Mouse (Mus musculus): ENCODE data around the gene Lgr6.

Lgr6 gene

GRCm38 (mm10) chr1:135020970-135021369 is 84.1 kb downstream of the Lgr6 start:
- no peak for DNase-seq (ENCODE audit: low read depth, low spot score)
- no peaks in the 10 kb centered on the region for H3K36me3 ChIP-seq (ENCODE audit: control insufficient read depth, insufficient read depth, low read length, poor library complexity, severe bottlenecking)
- H3K27me3 ChIP-seq (ENCODE audit: control insufficient read depth, insufficient read depth, low read length, poor library complexity, severe bottlenecking): no peaks in the 10 kb centered on the region

GRCm38 (mm10) chr1:135020281-135020940 is 84.7 kb downstream of the Lgr6 start:
- DNase-seq (ENCODE audit: low read depth, low spot score): no peak
- no peaks in the 10 kb centered on the region for H3K36me3 ChIP-seq (ENCODE audit: control insufficient read depth, insufficient read depth, low read length, poor library complexity, severe bottlenecking)
- no peaks in the 10 kb centered on the region for H3K27me3 ChIP-seq (ENCODE audit: control insufficient read depth, insufficient read depth, low read length, poor library complexity, severe bottlenecking)

- Histone ChIP-seq H3K27me3 (ENCODE audit: control insufficient read depth, insufficient read depth, low read length, poor library complexity, severe bottlenecking) (no peaks in the 10 kb centered on the region), H3K36me3 (ENCODE audit: control insufficient read depth, insufficient read depth, low read length, poor library complexity, severe bottlenecking) (no peaks in the 10 kb centered on the region)
- DNase-seq (ENCODE audit: low read depth, low spot score): no peak
Measured at GRCm38 (mm10) chr1:135019775-135020167, 85.3 kb downstream of the Lgr6 start.

GRCm38 (mm10) chr1:135019087-135019774 is 85.8 kb downstream of the Lgr6 start:
- peak; percentile 8 for DNase-seq (ENCODE audit: low read depth, low spot score)

GRCm38 (mm10) chr1:135017656-135018015 is 87.4 kb downstream of the Lgr6 start:
- H3K36me3 ChIP-seq (ENCODE audit: control insufficient read depth, insufficient read depth, low read length, poor library complexity, severe bottlenecking): no peaks in the 10 kb centered on the region
- DNase-seq (ENCODE audit: low read depth, low spot score): no peak
- H3K27me3 ChIP-seq (ENCODE audit: control insufficient read depth, insufficient read depth, low read length, poor library complexity, severe bottlenecking): no peaks in the 10 kb centered on the region

More at GRCm38 (mm10) chr1:135019087-135019774, 85.8 kb downstream of the Lgr6 start:
- H3K27me3 ChIP-seq (ENCODE audit: control insufficient read depth, insufficient read depth, low read length, poor library complexity, severe bottlenecking): no peaks in the 10 kb centered on the region
- H3K36me3 ChIP-seq (ENCODE audit: control insufficient read depth, insufficient read depth, low read length, poor library complexity, severe bottlenecking): no peaks in the 10 kb centered on the region

- no peak for DNase-seq (ENCODE audit: low read depth, low spot score)
- Histone ChIP-seq H3K36me3 (ENCODE audit: control insufficient read depth, insufficient read depth, low read length, poor library complexity, severe bottlenecking) (no peaks in the 10 kb centered on the region), H3K27me3 (ENCODE audit: control insufficient read depth, insufficient read depth, low read length, poor library complexity, severe bottlenecking) (no peaks in the 10 kb centered on the region)
Measured at GRCm38 (mm10) chr1:135016907-135017655, 88.0 kb downstream of the Lgr6 start.

- H3K36me3 ChIP-seq (ENCODE audit: control insufficient read depth, insufficient read depth, low read length, poor library complexity, severe bottlenecking): no peaks in the 10 kb centered on the region
- no peak for DNase-seq (ENCODE audit: low read depth, low spot score)
Measured at GRCm38 (mm10) chr1:135014921-135015445, 90.1 kb downstream of the Lgr6 start.

GRCm38 (mm10) chr1:135012472-135012871 is 92.6 kb downstream of the Lgr6 start:
- no peak for DNase-seq (ENCODE audit: low read depth, low spot score)
- H3K36me3 ChIP-seq (ENCODE audit: control insufficient read depth, insufficient read depth, low read length, poor library complexity, severe bottlenecking): no peaks in the 10 kb centered on the region
- no peaks in the 10 kb centered on the region for H3K27me3 ChIP-seq (ENCODE audit: control insufficient read depth, insufficient read depth, low read length, poor library complexity, severe bottlenecking)

More at GRCm38 (mm10) chr1:135014921-135015445, 90.1 kb downstream of the Lgr6 start:
- no peaks in the 10 kb centered on the region for H3K27me3 ChIP-seq (ENCODE audit: control insufficient read depth, insufficient read depth, low read length, poor library complexity, severe bottlenecking)

GRCm38 (mm10) chr1:135011912-135012311 is 93.2 kb downstream of the Lgr6 start:
- no peaks in the 10 kb centered on the region for H3K27me3 ChIP-seq (ENCODE audit: control insufficient read depth, insufficient read depth, low read length, poor library complexity, severe bottlenecking)
- H3K36me3 ChIP-seq (ENCODE audit: control insufficient read depth, insufficient read depth, low read length, poor library complexity, severe bottlenecking): no peaks in the 10 kb centered on the region
- no peak for DNase-seq (ENCODE audit: low read depth, low spot score)

GRCm38 (mm10) chr1:135009833-135010232 is 95.2 kb downstream of the Lgr6 start:
- DNase-seq (ENCODE audit: low read depth, low spot score): no peak
- H3K27me3 ChIP-seq (ENCODE audit: control insufficient read depth, insufficient read depth, low read length, poor library complexity, severe bottlenecking): no peaks in the 10 kb centered on the region
- H3K36me3 ChIP-seq (ENCODE audit: control insufficient read depth, insufficient read depth, low read length, poor library complexity, severe bottlenecking): no peaks in the 10 kb centered on the region

- Histone ChIP-seq H3K27me3 (ENCODE audit: control insufficient read depth, insufficient read depth, low read length, poor library complexity, severe bottlenecking) (no peaks in the 10 kb centered on the region), H3K36me3 (ENCODE audit: control insufficient read depth, insufficient read depth, low read length, poor library complexity, severe bottlenecking) (no peaks in the 10 kb centered on the region)
- no peak for DNase-seq (ENCODE audit: low read depth, low spot score)
Measured at GRCm38 (mm10) chr1:135005696-135006095, 99.4 kb downstream of the Lgr6 start.

- no peak for DNase-seq (ENCODE audit: low read depth, low spot score)
- Histone ChIP-seq H3K36me3 (ENCODE audit: control insufficient read depth, insufficient read depth, low read length, poor library complexity, severe bottlenecking) (no peaks in the 10 kb centered on the region), H3K27me3 (ENCODE audit: control insufficient read depth, insufficient read depth, low read length, poor library complexity, severe bottlenecking) (no peaks in the 10 kb centered on the region)
Measured at GRCm38 (mm10) chr1:135003346-135003745, 101.7 kb downstream of the Lgr6 start.

- peak; percentile 15 for DNase-seq (ENCODE audit: low read depth, low spot score)
- Histone ChIP-seq H3K27me3 (ENCODE audit: control insufficient read depth, insufficient read depth, low read length, poor library complexity, severe bottlenecking) (no peaks in the 10 kb centered on the region), H3K36me3 (ENCODE audit: control insufficient read depth, insufficient read depth, low read length, poor library complexity, severe bottlenecking) (no peaks in the 10 kb centered on the region)
Measured at GRCm38 (mm10) chr1:135000527-135000926, 104.5 kb downstream of the Lgr6 start.

GRCm38 (mm10) chr1:134998231-134998630 is 106.8 kb downstream of the Lgr6 start:
- Histone ChIP-seq H3K36me3 (ENCODE audit: control insufficient read depth, insufficient read depth, low read length, poor library complexity, severe bottlenecking) (no peaks in the 10 kb centered on the region), H3K27me3 (ENCODE audit: control insufficient read depth, insufficient read depth, low read length, poor library complexity, severe bottlenecking) (no peaks in the 10 kb centered on the region)
- DNase-seq (ENCODE audit: low read depth, low spot score): no peak

GRCm38 (mm10) chr1:134997568-134997967 is 107.5 kb downstream of the Lgr6 start:
- Histone ChIP-seq H3K27me3 (ENCODE audit: control insufficient read depth, insufficient read depth, low read length, poor library complexity, severe bottlenecking) (no peaks in the 10 kb centered on the region), H3K36me3 (ENCODE audit: control insufficient read depth, insufficient read depth, low read length, poor library complexity, severe bottlenecking) (no peaks in the 10 kb centered on the region)
- no peak for DNase-seq (ENCODE audit: low read depth, low spot score)

Data from splenic B cell, adult 2 months (primary cell).